Mouse (Mus musculus) spleen, embryonic (tissue): ENCODE results near the gene 0610037L13Rik.

Experiments used
- CTCF ChIA-PET: fragments of 350-600 bp; sonication (Branson Sonifier 250); formaldehyde crosslinking; loops from one replicate; lab custom pipeline; 2022; lab: Charles Lee

0610037L13Rik gene

GRCm38 (mm10) chr4:107889731-107890432, at the start of gene 0610037L13Rik:
TSS of gene 0610037L13Rik (plus strand) at chr4:107889813.
- CTCF ChIA-PET: interaction anchor here (0.5 kb wide), 1 partner anchor 191 kb away, joined by 4 read pairs; no protein-coding TSS in a partner anchor

- CTCF ChIA-PET: no interaction called here
Measured at GRCm38 (mm10) chr4:107843687-107844086, 45.9 kb upstream of the 0610037L13Rik start.

GRCm38 (mm10) chr4:107844971-107845370, 44.6 kb upstream of the 0610037L13Rik start:
- CTCF ChIA-PET: interaction anchor here (1.4 to 1.6 kb wide), 2 partner anchors 72 to 106 kb away, joined by 3 to 5 read pairs; no protein-coding TSS in a partner anchor

GRCm38 (mm10) chr4:107846795-107847194, 42.8 kb upstream of the 0610037L13Rik start:
- CTCF ChIA-PET: interaction anchor here (0.8 to 1.0 kb wide), 2 partner anchors 11 to 110 kb away, joined by 3 read pairs; no protein-coding TSS in a partner anchor

- CTCF ChIA-PET: no interaction called here
Measured at GRCm38 (mm10) chr4:107848546-107848945, 41.1 kb upstream of the 0610037L13Rik start.

GRCm38 (mm10) chr4:107849621-107850020, 40.0 kb upstream of the 0610037L13Rik start:
- CTCF ChIA-PET: no interaction called here

GRCm38 (mm10) chr4:107850091-107850490, 39.5 kb upstream of the 0610037L13Rik start:
- CTCF ChIA-PET: no interaction called here

GRCm38 (mm10) chr4:107853333-107853732, 36.3 kb upstream of the 0610037L13Rik start:
- CTCF ChIA-PET: no interaction called here

GRCm38 (mm10) chr4:107853836-107854235, 35.8 kb upstream of the 0610037L13Rik start:
- CTCF ChIA-PET: no interaction called here

- CTCF ChIA-PET: interaction anchor here (0.9 kb wide), 1 partner anchor 10 kb away, joined by 3 read pairs; no protein-coding TSS in a partner anchor
Measured at GRCm38 (mm10) chr4:107856958-107857686, 32.5 kb upstream of the 0610037L13Rik start.

GRCm38 (mm10) chr4:107858995-107859394, 30.6 kb upstream of the 0610037L13Rik start:
- CTCF ChIA-PET: no interaction called here

- CTCF ChIA-PET: no interaction called here
Measured at GRCm38 (mm10) chr4:107864866-107865265, 24.7 kb upstream of the 0610037L13Rik start.

- CTCF ChIA-PET: no interaction called here
Measured at GRCm38 (mm10) chr4:107879254-107880050, 10.2 kb upstream of the 0610037L13Rik start, which contains the start of gene Magoh. TSS of gene Magoh (plus strand) at chr4:107879755.

- CTCF ChIA-PET: no interaction called here
Measured at GRCm38 (mm10) chr4:107881631-107882030, 8.0 kb upstream of the 0610037L13Rik start.

- CTCF ChIA-PET: no interaction called here
Measured at GRCm38 (mm10) chr4:107886371-107886770, 3.2 kb upstream of the 0610037L13Rik start.

- CTCF ChIA-PET: no interaction called here
Measured at GRCm38 (mm10) chr4:107889385-107889730, 255 bp upstream of the 0610037L13Rik start.

- CTCF ChIA-PET: no interaction called here
Measured at GRCm38 (mm10) chr4:107892663-107893062, 3.0 kb downstream of the 0610037L13Rik start.

GRCm38 (mm10) chr4:107899211-107899927, 9.8 kb downstream of the 0610037L13Rik start:
- CTCF ChIA-PET: no interaction called here

GRCm38 (mm10) chr4:107900206-107900605, 10.6 kb downstream of the 0610037L13Rik start:
- CTCF ChIA-PET: no interaction called here

GRCm38 (mm10) chr4:107904252-107904651, 14.6 kb downstream of the 0610037L13Rik start:
- CTCF ChIA-PET: no interaction called here

- CTCF ChIA-PET: interaction anchor here (0.6 kb wide), 1 partner anchor 1091 kb away, joined by 4 read pairs; no protein-coding TSS in a partner anchor
Measured at GRCm38 (mm10) chr4:107906561-107906960, 16.9 kb downstream of the 0610037L13Rik start.
